Comparison of ENCODE assay signal across 16 mouse cellular contexts in genomic region chr11:103234447-103234846, GRCm38 (mm10). TPM values are rescaled to one million over a fixed set of nuclear protein-coding genes. Genes with fewer than 3 reads are reported as not detected.
"Had no signal": no experiment of that assay in that cellular context is flagged by ENCODE, and none has a peak within 500 bp of the region (broad histone marks: within the 10 kb centered on the region; RNA-seq: fewer than 3 reads in every experiment).

No protein-coding gene starts in this region.

- H3K4me1 ChIP-seq: liver, embryonic 13.5 days; midbrain, embryonic 15.5 days; neural tube, embryonic 12.5 days had no signal

- H3K9ac ChIP-seq: limb, embryonic 12.5 days; liver, embryonic 13.5 days; liver, postnatal 0 days; lung, embryonic 15.5 days; midbrain, embryonic 15.5 days; neural tube, embryonic 12.5 days had no signal

- H3K9me3 ChIP-seq: limb, embryonic 12.5 days; liver, embryonic 13.5 days; lung, embryonic 15.5 days; midbrain, embryonic 15.5 days; neural tube, embryonic 12.5 days had no signal

- H3K27me3 ChIP-seq: limb, embryonic 12.5 days; liver, embryonic 13.5 days; lung, embryonic 15.5 days; megakaryocyte, embryonic 14.5 days; midbrain, embryonic 15.5 days; neural tube, embryonic 12.5 days had no signal

- ATAC-seq: liver, postnatal 0 days; midbrain, embryonic 15.5 days had no signal

- H3K4me3 ChIP-seq: limb, embryonic 12.5 days; liver, embryonic 13.5 days; lung, embryonic 15.5 days; megakaryocyte, embryonic 14.5 days; midbrain, embryonic 15.5 days; neural tube, embryonic 12.5 days had no signal

- DNase-seq: kidney, postnatal 25 days; liver; liver, embryonic 13.5 days; liver, postnatal 0 days; lung, postnatal 14 days; thymus, postnatal 4 days had no signal

- H3K4me2 ChIP-seq: limb, embryonic 12.5 days; liver, embryonic 13.5 days; lung, embryonic 15.5 days; midbrain, embryonic 11.5 days; midbrain, embryonic 15.5 days; neural tube, embryonic 12.5 days had no signal

- H3K27ac ChIP-seq: limb, embryonic 12.5 days; liver, embryonic 13.5 days; lung, embryonic 15.5 days; macrophage; midbrain, embryonic 15.5 days; neural tube, embryonic 12.5 days; stomach, postnatal 0 days had no signal

RNA-seq across cellular contexts. Expression of gene Spata32, which starts 16.2 kb away (rescaled TPM):
- total RNA-seq: neutrophil, adult 5-6 weeks had no signal
- polyA plus RNA-seq: kidney, embryonic 16.5 days; limb, embryonic 12.5 days; liver, embryonic 13.5 days; liver, postnatal 0 days; lung, embryonic 15.5 days; macrophage; midbrain, embryonic 11.5 days; stomach, postnatal 0 days had no signal

RNA-seq across cellular contexts. Expression of gene 1700023F06Rik, which starts 26.1 kb away (rescaled TPM):
- total RNA-seq: neutrophil, adult 5-6 weeks had no signal
- polyA plus RNA-seq: liver, embryonic 13.5 days; macrophage had no signal
